Mouse (Mus musculus) A20 (cell line): ENCODE measurements at regions not wholly inside any gene's neighbourhood (a gene's known extent, or its start where the extent isn't known, plus 50 kb on each side); places are given as distances from the start of the nearest gene placed in this dataset.

Experiments used
- DNase-seq: peaks from one replicate; pipeline ENCODE4 v3.0.0-alpha.2; 2011; ENCODE audit warnings: low read depth, low spot score

DNA sequence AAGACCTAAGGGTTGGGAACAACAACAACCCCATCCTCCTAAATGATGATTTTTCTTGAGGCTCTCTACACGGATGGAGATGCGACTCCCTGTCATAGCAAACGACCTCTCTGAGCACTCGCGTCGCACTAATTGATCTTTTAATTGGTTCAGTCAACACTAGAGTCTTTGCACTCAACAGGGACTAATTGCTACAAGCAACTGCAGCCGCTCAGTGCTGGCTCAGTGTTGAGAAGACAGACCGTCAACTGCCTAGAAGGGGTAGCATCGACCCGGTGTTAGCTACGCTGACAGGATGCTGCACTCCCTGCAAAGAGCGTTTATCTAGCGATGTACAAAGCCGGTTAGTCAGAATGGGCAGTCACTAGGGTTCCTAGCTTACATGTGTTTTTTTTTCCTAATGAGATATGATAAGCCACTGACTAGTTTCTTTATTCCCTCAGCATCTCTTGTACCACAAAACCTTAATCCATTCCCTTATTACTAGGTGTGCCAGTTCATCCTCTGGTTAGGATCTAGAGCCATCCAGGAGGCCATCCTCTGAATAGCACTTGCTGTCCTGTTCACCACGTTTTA is 314.7 kb upstream of the Runx1 start:
- no peak for DNase-seq

DNA sequence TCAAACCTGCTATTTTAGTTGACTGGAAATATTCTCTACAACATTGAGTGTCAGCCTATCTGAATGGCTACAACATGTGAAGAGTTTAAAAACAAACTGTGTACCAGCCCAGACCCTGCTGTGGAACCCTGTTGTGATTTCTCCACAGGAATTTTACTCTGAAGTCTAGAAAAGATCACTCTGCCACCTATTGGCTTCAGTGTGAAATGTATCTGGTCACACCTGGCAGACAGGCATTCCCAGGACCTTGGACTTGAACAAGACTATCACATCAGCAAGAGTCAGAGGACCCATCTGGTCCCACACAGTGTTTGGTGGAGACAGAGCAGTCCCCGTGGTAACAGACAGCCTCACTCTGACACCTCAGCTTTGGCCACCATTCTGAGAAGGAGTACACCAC is 311.3 kb upstream of the Runx1 start:
- DNase-seq = peak; percentile 7

- DNase-seq = no peak
Measured at GRCm38 (mm10) chr16:93131404-93131803, 305.5 kb upstream of the Runx1 start.

DNA sequence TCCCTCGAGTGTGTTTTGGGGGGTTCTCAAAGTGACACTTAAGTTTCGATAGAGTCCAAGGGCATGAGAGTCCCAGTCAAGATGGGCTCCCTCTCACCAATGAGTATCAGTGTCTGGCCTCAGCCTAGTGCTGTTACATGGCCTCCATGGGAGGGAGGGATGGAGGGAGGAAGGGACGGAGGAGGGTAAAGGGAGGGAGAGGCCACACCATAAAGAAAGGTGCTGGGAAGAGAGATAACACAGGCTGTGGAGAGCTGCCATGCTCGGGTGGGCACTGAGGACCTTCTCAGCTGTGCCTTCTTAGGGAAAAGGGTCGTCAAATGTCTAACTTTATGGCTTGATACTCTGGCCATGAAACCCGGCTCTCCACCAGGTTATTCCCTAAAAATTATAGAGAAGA is 304.7 kb upstream of the Runx1 start:
- DNase-seq = no peak

DNA sequence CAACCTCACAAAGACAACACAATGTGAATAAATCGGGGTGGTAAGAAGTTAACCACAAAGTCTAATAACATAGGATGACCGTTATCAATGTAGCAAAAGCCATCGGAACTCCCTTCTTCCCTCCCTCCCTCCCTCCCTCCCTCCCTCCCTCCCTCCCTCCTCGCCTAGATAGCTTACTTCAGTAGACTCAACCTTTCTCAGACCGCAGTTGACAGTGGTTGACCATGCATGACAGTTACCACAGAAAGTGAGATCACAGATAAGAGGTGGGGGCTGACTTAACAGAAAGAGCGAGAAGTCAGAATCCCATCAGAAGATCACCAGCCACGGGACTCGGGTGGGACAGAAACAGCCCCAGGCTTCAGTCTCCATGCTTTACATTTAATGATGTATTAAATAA is 297.8 kb upstream of the Runx1 start:
- DNase-seq = peak; percentile 13

GRCm38 (mm10) chr16:93116111-93116969 is 290.4 kb upstream of the Runx1 start:
- DNase-seq = no peak

GRCm38 (mm10) chr16:93110912-93111311 is 285.0 kb upstream of the Runx1 start:
- no peak for DNase-seq

DNA sequence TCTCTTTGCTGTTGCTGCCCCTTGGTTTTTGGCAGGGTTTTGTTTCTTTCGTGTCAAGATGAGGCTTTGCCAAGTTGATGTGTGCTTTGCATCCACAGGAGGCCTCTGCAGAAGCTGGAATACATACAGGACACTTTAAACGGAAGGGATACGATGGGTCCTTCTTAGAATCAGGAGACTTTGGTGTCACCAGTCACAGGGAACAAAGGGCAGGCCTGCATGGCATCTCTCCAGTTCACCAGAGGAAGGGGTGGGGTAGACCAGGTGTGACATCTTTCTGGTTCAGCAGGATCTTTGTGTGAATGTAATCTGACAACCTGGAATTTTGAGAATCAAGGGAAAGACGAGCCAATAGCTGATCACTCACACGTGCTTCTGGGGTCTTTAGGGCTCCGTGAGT is 284.5 kb upstream of the Runx1 start:
- no peak for DNase-seq

DNA sequence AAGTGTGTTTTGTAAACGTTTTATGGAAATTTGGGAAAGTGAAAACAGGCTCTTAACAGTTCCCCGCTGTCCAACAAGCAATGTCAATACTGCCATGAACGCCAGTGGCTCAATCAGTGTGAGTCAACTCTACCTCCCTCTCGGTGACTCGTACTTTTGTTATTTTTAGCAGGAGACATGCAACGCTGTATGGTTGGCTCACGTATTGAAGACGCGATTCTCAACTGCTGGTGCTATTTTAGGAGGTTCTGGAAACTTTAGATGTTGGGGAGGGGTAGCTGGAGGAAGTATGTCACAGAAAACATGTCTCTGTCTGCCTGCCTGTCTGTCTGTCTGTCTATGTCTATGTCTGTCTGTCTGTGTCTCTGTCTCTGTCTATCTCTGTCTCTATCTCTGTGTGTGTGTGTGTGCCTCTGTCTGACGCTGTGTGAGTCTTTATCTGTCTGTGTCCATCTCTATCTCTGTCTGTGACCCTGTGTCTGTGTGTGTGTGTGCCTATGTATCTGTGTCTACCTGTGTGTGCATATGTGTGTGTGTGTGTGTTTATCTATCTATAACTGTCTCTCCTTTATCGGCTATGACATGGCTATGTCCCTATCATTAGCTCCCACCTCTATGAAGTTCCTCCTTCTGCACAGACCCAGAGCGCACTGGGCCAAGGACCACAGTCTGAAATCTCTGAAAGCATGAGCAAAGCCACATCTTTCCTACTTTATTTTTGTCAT is 283.9 kb upstream of the Runx1 start:
- no peak for DNase-seq

DNA sequence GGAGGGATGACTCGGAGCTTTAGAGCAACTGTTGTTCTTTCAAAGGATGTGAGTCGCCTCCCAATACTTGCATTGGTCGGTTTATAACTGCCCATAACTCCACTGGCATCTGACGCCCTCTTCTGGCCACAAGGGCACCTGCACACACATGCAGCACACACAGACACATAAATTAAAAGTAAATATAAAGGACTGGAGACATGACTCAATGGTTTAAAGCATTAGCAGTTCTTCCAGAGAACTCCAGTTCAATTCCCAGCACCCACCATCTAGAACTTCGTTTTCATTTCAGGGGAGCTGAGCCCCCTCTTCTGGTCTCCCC is 281.5 kb upstream of the Runx1 start:
- no peak for DNase-seq

DNA sequence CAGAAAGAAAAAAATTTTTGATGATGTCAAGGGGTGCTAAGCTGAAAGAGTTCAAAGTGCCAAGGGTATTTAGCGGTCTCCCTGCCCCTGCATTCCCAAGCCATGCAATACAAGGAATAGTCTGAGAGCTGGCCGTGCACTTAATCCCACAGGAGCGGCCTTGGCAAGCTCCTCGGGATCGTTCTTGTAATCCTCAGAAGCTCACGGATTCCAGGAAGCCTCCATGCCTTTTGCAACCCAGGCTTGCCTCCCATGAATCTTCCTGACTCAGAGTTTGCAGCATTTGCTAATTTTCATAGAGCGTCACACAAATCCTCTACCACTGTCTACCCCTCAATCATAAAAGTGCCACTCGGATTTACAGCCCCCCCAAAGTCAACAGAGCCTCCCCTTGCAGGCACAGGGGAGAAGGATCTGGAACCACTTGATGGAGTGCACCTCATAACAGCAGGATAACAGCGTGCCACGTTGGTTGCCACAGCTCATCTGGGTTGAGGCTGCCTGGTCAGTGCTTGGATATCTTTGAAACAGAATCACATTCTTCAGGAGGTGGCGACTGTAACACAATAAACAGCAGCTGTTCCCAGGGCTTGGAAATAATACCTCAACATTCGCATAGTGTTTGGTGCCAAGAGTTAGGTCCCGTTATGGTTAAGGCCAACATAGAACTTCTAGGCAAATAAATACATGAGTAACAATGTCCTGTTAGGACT is 281.0 kb upstream of the Runx1 start:
- no peak for DNase-seq

DNA sequence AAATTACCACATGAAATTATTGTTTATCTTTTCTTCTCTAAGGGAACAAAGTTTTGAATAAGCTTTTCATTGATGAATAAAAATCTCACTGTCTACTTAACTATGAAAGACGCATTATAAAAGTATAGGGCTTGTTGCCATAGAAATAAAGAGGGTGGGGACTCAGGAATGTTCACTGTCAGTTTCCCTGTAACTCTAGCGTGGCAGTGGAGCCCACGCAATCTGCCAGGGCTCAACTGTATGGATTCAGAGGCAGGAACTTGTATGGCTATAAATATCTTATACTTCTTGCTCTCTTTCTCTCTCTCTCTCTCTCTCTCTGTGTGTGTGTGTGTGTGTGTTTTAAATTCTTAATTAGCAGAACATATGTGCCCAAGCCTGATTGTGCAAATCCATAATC is 276.2 kb upstream of the Runx1 start:
- no peak for DNase-seq

DNA sequence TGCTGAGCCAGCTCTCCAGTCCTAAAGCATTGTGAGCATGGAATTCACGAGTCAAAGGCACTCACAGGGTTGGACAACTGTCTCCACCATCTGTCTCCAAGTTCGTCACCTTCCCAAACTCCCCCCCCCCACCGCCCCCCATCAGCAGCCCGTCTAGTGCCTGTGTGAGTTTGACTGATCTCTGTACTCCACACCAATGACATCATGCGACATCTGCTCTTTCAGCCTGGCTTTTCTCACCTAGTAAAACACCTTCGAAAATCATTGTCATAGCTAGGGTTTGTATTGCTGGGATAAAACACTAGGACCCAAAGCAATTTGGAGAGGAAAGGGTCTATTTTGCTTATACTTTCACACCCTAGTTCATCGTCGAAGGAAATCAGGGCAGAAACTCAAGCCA is 272.1 kb upstream of the Runx1 start:
- no peak for DNase-seq

DNA sequence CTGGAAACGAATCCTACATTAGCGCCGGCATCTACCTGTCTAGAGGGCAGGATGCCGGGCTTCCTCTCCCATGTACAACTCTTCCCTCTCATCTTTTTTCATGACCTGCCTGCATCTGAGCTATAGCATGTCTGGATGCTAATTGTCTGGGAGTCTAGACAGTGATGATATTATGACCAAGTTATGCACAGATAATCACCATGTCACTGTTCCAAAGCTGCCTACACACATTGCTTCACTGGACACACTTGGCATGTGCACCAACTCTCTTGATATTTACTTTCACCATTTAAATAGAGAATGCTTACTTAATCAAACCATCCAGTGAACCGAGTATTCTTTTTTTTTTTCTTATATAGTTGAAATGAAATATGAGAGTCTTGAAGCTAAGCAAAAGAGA is 270.2 kb upstream of the Runx1 start:
- no peak for DNase-seq

GRCm38 (mm10) chr16:93092796-93093195 is 266.8 kb upstream of the Runx1 start:
- DNase-seq = no peak

DNA sequence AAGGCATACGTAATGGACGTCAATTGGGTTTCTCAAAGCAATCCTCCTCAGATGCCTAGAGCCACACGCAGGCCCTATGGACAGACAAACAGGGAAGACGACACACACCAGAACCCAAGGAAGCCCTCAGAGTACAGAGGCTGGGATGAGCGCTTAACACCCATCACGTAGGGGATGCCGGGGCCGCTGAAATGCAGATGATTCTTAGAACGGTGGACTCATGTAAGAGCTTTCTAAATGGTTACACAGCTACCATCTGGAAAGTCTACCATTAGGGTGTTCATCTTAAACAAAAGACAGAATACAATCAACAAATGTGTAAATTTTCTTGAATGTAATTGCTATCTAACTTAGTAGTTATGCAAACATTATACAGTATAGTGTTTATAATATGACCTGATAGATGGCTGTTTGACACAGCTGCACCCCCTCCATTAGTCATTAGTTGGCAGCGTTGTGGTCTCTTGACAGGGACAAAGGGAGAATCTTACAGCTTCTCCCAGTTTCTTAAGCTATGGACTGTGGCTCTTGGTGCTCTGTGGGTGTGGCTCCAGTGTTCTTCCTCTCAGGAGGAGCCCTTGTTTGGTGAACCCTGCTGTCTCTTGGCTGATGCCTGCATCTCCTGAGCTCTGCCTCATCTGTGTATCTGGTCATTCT is 259.4 kb upstream of the Runx1 start:
- DNase-seq = no peak

DNA sequence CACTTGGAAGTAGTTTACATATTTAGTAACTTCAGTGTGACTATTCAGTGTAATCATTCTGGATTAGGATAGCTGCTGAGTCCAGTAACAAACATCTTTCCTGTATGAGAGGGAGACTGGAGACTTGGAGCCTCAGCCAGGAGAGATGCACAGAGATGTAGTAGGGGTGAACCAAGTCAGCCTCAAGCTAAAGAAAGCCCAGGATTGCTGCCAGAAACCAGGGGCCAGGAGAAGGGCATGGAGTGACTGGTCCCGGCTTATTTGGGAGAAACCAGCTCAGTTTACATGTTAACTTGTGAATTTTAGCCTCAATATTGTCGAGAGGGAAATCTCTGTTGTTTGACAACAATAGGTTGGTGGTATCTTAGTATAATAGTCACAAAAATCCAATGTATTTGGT is 257.8 kb upstream of the Runx1 start:
- DNase-seq = no peak

DNA sequence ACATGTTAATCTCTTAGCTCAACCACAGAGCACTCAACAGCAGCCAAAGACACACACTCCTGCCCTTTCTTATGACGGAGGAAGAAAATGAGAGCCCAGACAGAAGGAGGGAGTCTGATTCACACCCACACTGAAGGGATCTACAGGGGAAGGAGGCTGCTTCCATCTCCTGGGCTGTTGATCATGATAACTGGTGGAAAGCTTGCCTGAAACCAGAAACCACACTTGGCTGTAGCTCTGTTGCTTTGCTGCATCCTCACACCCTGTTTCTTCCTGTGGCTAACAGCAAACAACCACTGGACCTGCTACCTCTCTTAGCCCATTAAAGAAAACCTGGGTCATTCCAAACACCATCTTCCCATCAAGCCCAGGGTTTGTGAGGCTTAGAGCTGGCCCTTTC is 257.2 kb upstream of the Runx1 start:
- DNase-seq = no peak

- peak; percentile 19 for DNase-seq
Measured at GRCm38 (mm10) chr16:93081533-93081932, 255.6 kb upstream of the Runx1 start.

- DNase-seq = no peak
Measured at GRCm38 (mm10) chr16:93079660-93080390, 253.9 kb upstream of the Runx1 start.

DNA sequence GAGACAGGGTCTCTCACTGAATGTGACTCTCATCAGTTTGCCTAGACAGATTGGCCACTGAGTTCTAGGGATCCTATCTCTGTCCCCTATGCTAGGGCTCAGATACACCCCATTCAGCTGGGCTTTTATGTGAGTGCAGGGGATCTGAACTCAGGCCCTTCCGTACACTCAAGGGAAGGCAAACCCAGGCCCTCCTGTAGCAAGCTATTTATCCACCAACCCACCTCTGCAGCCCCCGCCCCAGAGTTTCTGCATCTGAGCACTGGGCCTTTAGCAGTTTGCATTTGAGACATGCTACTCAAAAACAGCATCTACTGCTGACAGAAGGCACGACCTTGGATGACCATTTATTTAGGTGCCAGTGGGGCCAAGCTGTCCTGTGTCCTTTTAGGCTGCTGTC is 253.0 kb upstream of the Runx1 start:
- no peak for DNase-seq
